Mouse (Mus musculus): Measurements from ENCODE around the gene Tet2. TPM values are rescaled to one million over a fixed set of nuclear protein-coding genes. Genes with fewer than 3 reads are reported as not detected.
"Not testable (repeated sequence)": the region's sequence is repeated elsewhere in the genome, so short reads cannot be mapped to it uniquely, and the experiment has no call there.

Tet2 gene
- 12.7 and 13.7 TPM in 2 replicates for polyA plus RNA-seq (2015; fragmentation: Nextera tagmentation; extraction: Ambion mirVana)

- Histone ChIP-seq H3K27ac (ENCODE audit: low read depth, low read length) (peak within 1 kb of the TSS; percentile 95), H3K36me3 (ENCODE audit: control insufficient read depth, insufficient read depth, low read length) (no peaks in the 10 kb centered on the region), H3K9me3 (ENCODE audit: control insufficient read depth, low read length) (no peaks in the 10 kb centered on the region), H3K27me3 (replicated peaks; ENCODE audit: control insufficient read depth, insufficient read depth, low read length) (no peaks in the 10 kb centered on the region), H3K4me2 (ENCODE audit: low read length) (peak within 1 kb of the TSS; percentile 79), H3K4me1 (ENCODE audit: control insufficient read depth, insufficient read depth, low read depth, low read length) (peaks cover 7% of the 10 kb centered on the region), H3K9ac (ENCODE audit: low read depth, low read length) (peak within 1 kb of the TSS; percentile 86), H3K4me3 (ENCODE audit: low read length) (peak within 1 kb of the TSS; percentile 88)
- ATAC-seq: peak; percentile 58; the same call in 1 of the 2 replicates
- under 1% methylated on average over 62 of the region's 73 CpGs for WGBS
Observed at GRCm38 (mm10) chr3:133544551-133545303, at the start of gene Tet2. Gene Tet2 (minus strand): TSS chr3:133545139.

GRCm38 (mm10) chr3:133592995-133593394 lies 48.1 kb upstream of the Tet2 start:
- H3K4me1 ChIP-seq (ENCODE audit: control insufficient read depth, insufficient read depth, low read depth, low read length); H3K36me3 ChIP-seq (ENCODE audit: control insufficient read depth, insufficient read depth, low read length); H3K27ac ChIP-seq (ENCODE audit: low read depth, low read length); ATAC-seq; H3K27me3 ChIP-seq (replicated peaks; ENCODE audit: control insufficient read depth, insufficient read depth, low read length); H3K4me3 ChIP-seq (ENCODE audit: low read length); H3K9me3 ChIP-seq (ENCODE audit: control insufficient read depth, low read length); H3K4me2 ChIP-seq (ENCODE audit: low read length); H3K9ac ChIP-seq (ENCODE audit: low read depth, low read length): not testable (repeated sequence)
- WGBS: 86% methylated on average over 2 of the region's 2 CpGs

- Histone ChIP-seq H3K4me2 (ENCODE audit: low read length) (no peak overlapping the region), H3K27ac (ENCODE audit: low read depth, low read length) (no peak overlapping the region), H3K36me3 (ENCODE audit: control insufficient read depth, insufficient read depth, low read length) (no peaks in the 10 kb centered on the region), H3K4me1 (ENCODE audit: control insufficient read depth, insufficient read depth, low read depth, low read length) (no peaks in the 10 kb centered on the region), H3K27me3 (replicated peaks; ENCODE audit: control insufficient read depth, insufficient read depth, low read length) (no peaks in the 10 kb centered on the region), H3K9me3 (ENCODE audit: control insufficient read depth, low read length) (no peaks in the 10 kb centered on the region), H3K9ac (ENCODE audit: low read depth, low read length) (no peak overlapping the region), H3K4me3 (ENCODE audit: low read length) (no peak overlapping the region)
- 91% methylated on average over 7 of the region's 7 CpGs for WGBS
- ATAC-seq: no peak
Observed at GRCm38 (mm10) chr3:133590506-133591152, 45.7 kb upstream of the Tet2 start.

- Histone ChIP-seq H3K9me3 (ENCODE audit: control insufficient read depth, low read length) (no peaks in the 10 kb centered on the region), H3K4me3 (ENCODE audit: low read length) (no peak overlapping the region), H3K27ac (ENCODE audit: low read depth, low read length) (no peak overlapping the region), H3K4me2 (ENCODE audit: low read length) (no peak overlapping the region), H3K9ac (ENCODE audit: low read depth, low read length) (no peak overlapping the region), H3K27me3 (replicated peaks; ENCODE audit: control insufficient read depth, insufficient read depth, low read length) (no peaks in the 10 kb centered on the region), H3K36me3 (ENCODE audit: control insufficient read depth, insufficient read depth, low read length) (no peaks in the 10 kb centered on the region), H3K4me1 (ENCODE audit: control insufficient read depth, insufficient read depth, low read depth, low read length) (no peaks in the 10 kb centered on the region)
- no peak for ATAC-seq
- WGBS: 82% methylated on average over 2 of the region's 2 CpGs
Observed at GRCm38 (mm10) chr3:133585010-133585409, 40.1 kb upstream of the Tet2 start.

GRCm38 (mm10) chr3:133583411-133584025 lies 38.6 kb upstream of the Tet2 start:
- no peaks in the 10 kb centered on the region for H3K27me3 ChIP-seq (replicated peaks; ENCODE audit: control insufficient read depth, insufficient read depth, low read length)
- no peak overlapping the region for H3K4me3 ChIP-seq (ENCODE audit: low read length)
- no peak overlapping the region for H3K27ac ChIP-seq (ENCODE audit: low read depth, low read length)
- no peak overlapping the region for H3K9ac ChIP-seq (ENCODE audit: low read depth, low read length)
- H3K4me2 ChIP-seq (ENCODE audit: low read length): no peak overlapping the region
- no peaks in the 10 kb centered on the region for H3K4me1 ChIP-seq (ENCODE audit: control insufficient read depth, insufficient read depth, low read depth, low read length)
- 93% methylated on average over 9 of the region's 9 CpGs for WGBS
- no peaks in the 10 kb centered on the region for H3K9me3 ChIP-seq (ENCODE audit: control insufficient read depth, low read length)
- no peak for ATAC-seq
- no peaks in the 10 kb centered on the region for H3K36me3 ChIP-seq (ENCODE audit: control insufficient read depth, insufficient read depth, low read length)

- no peak for ATAC-seq
- Histone ChIP-seq H3K9ac (ENCODE audit: low read depth, low read length) (no peak overlapping the region), H3K36me3 (ENCODE audit: control insufficient read depth, insufficient read depth, low read length) (no peaks in the 10 kb centered on the region), H3K4me2 (ENCODE audit: low read length) (no peak overlapping the region), H3K9me3 (ENCODE audit: control insufficient read depth, low read length) (no peaks in the 10 kb centered on the region), H3K4me1 (ENCODE audit: control insufficient read depth, insufficient read depth, low read depth, low read length) (no peaks in the 10 kb centered on the region), H3K27me3 (replicated peaks; ENCODE audit: control insufficient read depth, insufficient read depth, low read length) (no peaks in the 10 kb centered on the region), H3K4me3 (ENCODE audit: low read length) (no peak overlapping the region), H3K27ac (ENCODE audit: low read depth, low read length) (no peak overlapping the region)
- 75% methylated on average over 4 of the region's 4 CpGs for WGBS
Observed at GRCm38 (mm10) chr3:133582969-133583368, 38.0 kb upstream of the Tet2 start.

- no peaks in the 10 kb centered on the region for H3K27me3 ChIP-seq (replicated peaks; ENCODE audit: control insufficient read depth, insufficient read depth, low read length)
- no peaks in the 10 kb centered on the region for H3K36me3 ChIP-seq (ENCODE audit: control insufficient read depth, insufficient read depth, low read length)
- no peaks in the 10 kb centered on the region for H3K4me1 ChIP-seq (ENCODE audit: control insufficient read depth, insufficient read depth, low read depth, low read length)
- no peak overlapping the region for H3K4me2 ChIP-seq (ENCODE audit: low read length)
- no peak overlapping the region for H3K4me3 ChIP-seq (ENCODE audit: low read length)
- H3K27ac ChIP-seq (ENCODE audit: low read depth, low read length): no peak overlapping the region
- 92% methylated on average over 5 of the region's 5 CpGs for WGBS
- ATAC-seq: no peak
- no peaks in the 10 kb centered on the region for H3K9me3 ChIP-seq (ENCODE audit: control insufficient read depth, low read length)
- no peak overlapping the region for H3K9ac ChIP-seq (ENCODE audit: low read depth, low read length)
Observed at GRCm38 (mm10) chr3:133582096-133582495, 37.2 kb upstream of the Tet2 start.

GRCm38 (mm10) chr3:133581541-133581940 lies 36.6 kb upstream of the Tet2 start:
- Histone ChIP-seq H3K9me3 (ENCODE audit: control insufficient read depth, low read length) (no peaks in the 10 kb centered on the region), H3K4me2 (ENCODE audit: low read length) (no peak overlapping the region), H3K4me1 (ENCODE audit: control insufficient read depth, insufficient read depth, low read depth, low read length) (no peaks in the 10 kb centered on the region), H3K36me3 (ENCODE audit: control insufficient read depth, insufficient read depth, low read length) (no peaks in the 10 kb centered on the region), H3K27me3 (replicated peaks; ENCODE audit: control insufficient read depth, insufficient read depth, low read length) (no peaks in the 10 kb centered on the region), H3K27ac (ENCODE audit: low read depth, low read length) (no peak overlapping the region), H3K9ac (ENCODE audit: low read depth, low read length) (no peak overlapping the region), H3K4me3 (ENCODE audit: low read length) (no peak overlapping the region)
- ATAC-seq: no peak
- WGBS: 83% methylated on average over 4 of the region's 4 CpGs

- H3K27me3 ChIP-seq (replicated peaks; ENCODE audit: control insufficient read depth, insufficient read depth, low read length): no peaks in the 10 kb centered on the region
- no peak overlapping the region for H3K4me2 ChIP-seq (ENCODE audit: low read length)
- no peak overlapping the region for H3K4me3 ChIP-seq (ENCODE audit: low read length)
- H3K27ac ChIP-seq (ENCODE audit: low read depth, low read length): no peak overlapping the region
- no peak for ATAC-seq
- no peak overlapping the region for H3K9ac ChIP-seq (ENCODE audit: low read depth, low read length)
- 90% methylated on average over 9 of the region's 9 CpGs for WGBS
- no peaks in the 10 kb centered on the region for H3K4me1 ChIP-seq (ENCODE audit: control insufficient read depth, insufficient read depth, low read depth, low read length)
- H3K36me3 ChIP-seq (ENCODE audit: control insufficient read depth, insufficient read depth, low read length): no peaks in the 10 kb centered on the region
- no peaks in the 10 kb centered on the region for H3K9me3 ChIP-seq (ENCODE audit: control insufficient read depth, low read length)
Observed at GRCm38 (mm10) chr3:133579671-133580070, 34.7 kb upstream of the Tet2 start.
